Mouse (Mus musculus) left cerebral cortex, adult 11 months (tissue): ENCODE measurements around the gene Heatr4.
A peak's percentile ranks its signal among the peaks of the same experiment; 100 is the strongest.

Experiments used
- DNase-seq: peaks from one replicate; pipeline ENCODE4 v3.0.0; 2022; ENCODE audit warnings: low spot score

The Heatr4 gene

GRCm38 (mm10) chr12:83998341-83999107 lies 13.9 kb upstream of the Heatr4 start:
- DNase-seq: no peak

DNA sequence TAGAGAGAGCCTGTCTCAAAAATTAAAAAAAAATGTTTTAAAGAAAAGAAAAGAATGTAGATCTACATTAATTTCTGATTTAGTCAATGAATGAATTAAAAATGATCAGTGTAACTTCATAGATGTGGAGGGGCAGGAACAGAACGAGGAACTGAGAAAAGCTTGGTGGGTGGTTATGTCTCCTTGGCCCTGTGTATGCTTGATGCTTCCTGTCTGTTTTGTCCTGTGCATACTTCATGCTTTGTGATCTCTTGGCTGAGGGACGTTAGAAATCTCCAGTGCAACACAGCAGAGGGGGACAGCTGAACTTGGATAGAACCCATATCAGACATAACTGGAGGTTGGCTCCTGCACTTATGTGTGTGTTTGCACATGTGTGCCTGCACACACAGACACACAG lies 12.6 kb upstream of the Heatr4 start:
- DNase-seq: no peak

- DNase-seq: no peak
Measured at GRCm38 (mm10) chr12:83989378-83989777, 4.7 kb upstream of the Heatr4 start.

GRCm38 (mm10) chr12:83988483-83988882 lies 3.8 kb upstream of the Heatr4 start:
- no peak for DNase-seq

GRCm38 (mm10) chr12:83987583-83988441 lies 3.2 kb upstream of the Heatr4 start, which contains the start of gene Acot2:
Gene Acot2 (plus strand): TSS chr12:83987861.
- peak; percentile 71 for DNase-seq

- no peak for DNase-seq
Measured at GRCm38 (mm10) chr12:83987242-83987582, 2.6 kb upstream of the Heatr4 start.

GRCm38 (mm10) chr12:83981615-83982014 lies 3.0 kb downstream of the Heatr4 start:
- DNase-seq: no peak

DNA sequence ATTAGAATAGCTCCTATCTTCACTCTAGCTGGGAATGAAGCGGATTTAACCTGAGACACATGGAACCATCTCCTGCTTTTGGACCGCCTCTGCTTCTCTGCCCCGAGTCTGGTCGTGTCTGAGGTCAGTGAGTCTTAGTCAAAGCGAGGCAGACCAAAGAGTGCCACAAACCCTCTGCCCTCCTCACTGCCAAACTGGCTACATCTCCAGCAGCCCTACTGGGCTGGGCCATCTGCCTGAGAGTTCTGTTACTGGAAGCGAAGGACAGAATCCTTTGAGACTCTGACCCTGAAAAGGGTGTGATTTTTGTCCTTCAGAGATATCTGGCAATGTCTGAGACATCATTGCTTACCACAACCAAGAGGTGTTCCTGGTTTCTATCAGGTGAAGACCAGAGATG lies 5.8 kb downstream of the Heatr4 start:
- DNase-seq: no peak

GRCm38 (mm10) chr12:83972117-83972516 lies 12.5 kb downstream of the Heatr4 start:
- DNase-seq: peak; percentile 53

DNA sequence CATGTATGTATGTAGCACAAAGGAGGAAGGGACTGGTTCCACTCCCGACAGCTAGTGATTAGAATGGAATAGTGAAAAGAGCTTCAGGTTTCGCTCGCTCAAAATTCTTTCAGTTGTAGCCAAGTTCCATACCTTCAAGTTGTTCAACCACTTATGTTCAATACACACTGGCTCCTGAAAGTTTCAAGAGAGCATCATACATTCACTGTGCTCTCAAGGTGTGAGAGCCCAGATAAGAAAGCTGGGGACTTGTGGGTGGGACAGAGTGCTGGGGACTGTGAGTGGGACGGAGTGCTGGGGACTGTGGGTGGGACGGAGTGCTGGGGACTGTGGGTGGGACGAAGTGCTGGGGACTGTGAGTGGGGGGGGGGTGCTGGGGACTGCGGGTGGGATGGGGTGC lies 19.4 kb downstream of the Heatr4 start:
- no peak for DNase-seq

DNA sequence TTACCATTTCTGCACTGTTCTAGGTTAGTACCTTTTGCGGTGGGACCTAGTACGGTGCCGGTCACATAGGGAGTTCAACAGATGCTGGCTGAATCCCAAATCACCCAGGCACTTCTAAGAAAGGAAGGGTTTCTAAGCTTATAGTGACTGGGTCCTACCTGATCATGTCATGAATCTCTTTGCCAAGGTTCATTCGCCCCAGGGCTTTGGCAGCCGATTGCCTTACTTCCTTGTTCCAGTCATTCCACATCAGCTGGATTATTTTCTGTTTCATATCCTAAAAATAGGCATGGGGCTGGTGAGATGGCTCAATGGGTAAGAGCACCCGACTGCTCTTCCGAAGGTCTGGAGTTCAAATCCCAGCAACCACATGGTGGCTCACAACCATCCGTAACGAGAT lies 26.4 kb downstream of the Heatr4 start:
- DNase-seq: no peak

DNA sequence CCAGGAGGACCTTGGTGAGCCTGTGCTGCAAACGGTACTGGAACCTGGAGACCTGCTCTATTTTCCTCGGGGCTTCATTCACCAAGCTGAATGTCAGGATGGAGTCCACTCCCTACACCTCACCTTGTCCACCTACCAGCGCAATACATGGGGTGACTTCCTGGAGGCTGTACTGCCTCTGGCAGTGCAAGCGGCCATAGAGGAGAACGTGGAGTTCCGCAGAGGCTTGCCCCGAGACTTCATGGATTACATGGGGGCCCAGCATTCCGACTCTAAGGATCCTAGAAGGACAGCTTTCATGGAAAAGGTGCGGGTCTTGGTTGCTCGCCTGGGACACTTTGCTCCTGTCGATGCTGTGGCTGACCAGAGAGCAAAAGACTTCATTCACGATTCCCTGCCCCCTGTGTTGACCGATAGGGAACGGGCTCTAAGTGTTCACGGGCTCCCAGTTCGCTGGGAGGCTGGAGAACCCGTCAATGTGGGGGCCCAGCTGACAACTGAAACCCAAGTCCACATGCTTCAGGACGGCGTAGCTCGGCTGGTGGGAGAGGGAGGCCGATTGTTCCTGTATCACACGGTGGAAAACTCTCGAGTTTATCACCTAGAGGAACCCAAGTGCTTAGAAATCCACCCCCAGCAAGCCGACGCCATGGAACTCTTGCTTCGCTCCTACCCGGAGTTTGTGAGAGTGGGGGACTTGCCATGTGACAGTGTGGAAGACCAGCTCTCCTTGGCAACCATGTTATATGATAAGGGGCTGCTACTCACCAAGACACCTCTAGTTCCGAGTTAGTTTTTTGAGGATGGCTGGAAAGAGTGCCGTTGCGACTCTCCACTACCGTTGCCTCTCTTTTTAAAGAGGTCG lies 32.7 kb downstream of the Heatr4 start:
- no peak for DNase-seq

DNA sequence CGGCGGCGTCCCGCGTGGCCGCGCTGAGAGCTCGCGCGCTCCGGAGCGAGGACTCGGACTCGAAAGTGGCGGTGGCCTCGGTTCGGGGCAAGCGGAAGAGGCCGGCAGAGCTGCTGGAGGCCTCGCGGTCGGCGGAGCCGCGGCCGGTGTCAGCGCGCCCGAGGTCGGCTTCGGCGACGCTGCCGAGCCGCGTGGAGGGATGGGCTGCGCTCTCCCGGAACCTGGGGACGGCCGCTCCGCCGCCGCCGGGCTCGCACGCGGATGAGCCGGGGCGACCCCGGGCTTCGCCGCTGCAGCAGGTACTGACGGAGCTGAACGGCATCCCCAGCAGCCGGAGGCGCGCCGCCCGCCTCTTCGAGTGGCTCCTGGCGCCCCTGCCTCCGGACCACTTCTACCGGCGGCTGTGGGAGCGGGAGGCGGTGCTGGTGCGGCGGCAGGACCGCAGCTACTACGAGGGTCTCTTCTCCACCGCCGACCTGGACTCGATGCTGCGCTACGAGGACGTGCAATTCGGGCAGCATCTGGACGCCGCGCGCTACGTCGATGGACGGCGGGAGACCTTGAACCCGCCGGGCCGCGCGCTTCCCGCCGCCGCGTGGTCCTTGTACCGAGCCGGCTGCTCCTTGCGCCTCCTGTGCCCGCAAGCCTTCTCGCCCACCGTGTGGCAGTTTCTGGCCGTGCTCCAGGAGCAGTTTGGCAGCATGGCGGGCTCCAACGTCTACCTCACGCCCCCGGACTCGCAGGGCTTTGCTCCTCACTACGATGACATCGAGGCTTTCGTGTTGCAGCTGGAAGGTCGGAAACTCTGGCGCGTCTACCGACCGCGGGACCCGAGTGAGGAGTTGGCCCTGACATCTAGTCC lies 33.6 kb downstream of the Heatr4 start:
- DNase-seq: no peak

- DNase-seq: peak; percentile 71
Measured at GRCm38 (mm10) chr12:83950493-83950839, 34.2 kb downstream of the Heatr4 start, which contains the start of gene Riox1. Gene Riox1 (plus strand): TSS chr12:83950608.

- DNase-seq: no peak
Measured at GRCm38 (mm10) chr12:83949776-83950492, 34.7 kb downstream of the Heatr4 start.

DNA sequence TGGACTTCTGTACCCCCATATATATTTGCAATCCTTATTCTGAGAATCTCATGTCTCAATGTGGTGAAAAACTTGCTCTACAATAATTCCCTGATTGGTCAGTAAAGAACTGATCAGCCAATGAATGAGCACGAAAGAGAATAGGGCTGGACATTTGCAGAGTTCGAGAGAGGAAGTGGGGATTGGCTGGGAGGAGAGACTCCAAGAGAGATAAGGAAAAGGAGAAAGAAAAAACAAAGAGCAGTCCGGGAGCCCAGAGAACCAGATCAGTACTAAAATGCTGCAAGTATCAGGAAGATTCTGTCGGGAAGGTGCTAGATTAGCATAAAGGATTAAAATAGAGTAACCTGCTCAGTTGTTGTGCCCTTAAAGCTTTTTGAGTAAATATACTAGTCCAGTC lies 35.6 kb downstream of the Heatr4 start:
- no peak for DNase-seq

GRCm38 (mm10) chr12:83947260-83947811 lies 37.3 kb downstream of the Heatr4 start:
- no peak for DNase-seq

DNA sequence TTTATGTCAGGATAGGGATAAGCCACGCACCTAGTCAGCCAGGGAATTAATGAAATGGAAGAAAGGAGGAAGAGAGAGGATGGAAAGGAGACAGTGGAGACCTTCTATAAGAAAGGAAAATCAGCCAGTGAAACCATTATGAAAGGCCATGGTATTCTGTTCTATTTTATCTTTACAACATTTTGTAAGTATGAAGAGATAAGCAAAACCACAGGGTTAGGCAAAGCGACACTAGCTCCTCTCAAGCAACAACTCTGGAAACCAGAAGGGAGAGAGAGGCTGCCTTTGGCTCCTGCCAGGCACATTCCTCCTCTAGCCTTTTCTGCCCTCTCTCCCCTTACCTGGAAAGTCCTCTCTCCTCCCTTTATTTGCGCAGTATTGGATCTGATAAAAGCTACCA lies 42.7 kb downstream of the Heatr4 start:
- no peak for DNase-seq

DNA sequence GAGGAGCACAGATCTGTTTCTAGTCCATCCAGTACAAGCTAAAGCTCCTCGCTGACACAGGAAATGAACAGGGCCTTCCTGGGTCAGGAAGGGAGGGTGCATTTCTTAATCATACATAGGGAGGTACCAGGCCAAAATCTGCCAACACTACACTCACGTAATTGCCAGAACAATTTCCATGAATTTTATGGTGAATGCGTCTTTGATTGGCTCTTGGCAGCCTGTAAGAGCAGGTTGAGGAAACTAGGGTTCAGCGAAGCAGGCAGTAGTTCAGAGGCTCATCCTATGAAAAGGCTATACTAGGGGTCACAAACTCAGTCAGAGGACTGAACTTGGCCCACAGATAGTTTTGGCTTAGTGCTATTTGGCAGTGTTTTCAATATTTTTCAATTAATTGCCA lies 44.6 kb downstream of the Heatr4 start:
- DNase-seq: no peak

GRCm38 (mm10) chr12:83939332-83939731 lies 45.3 kb downstream of the Heatr4 start:
- no peak for DNase-seq
